Mouse (Mus musculus) cerebellum, adult 11-12 months (tissue): ENCODE data around the gene Srxn1.
A peak's percentile ranks its signal among the peaks of the same experiment; 100 is the strongest.

ENCODE experiments used
- DNase-seq: peaks from one replicate; pipeline ENCODE4 v3.0.0; 2022

The Srxn1 gene

DNA sequence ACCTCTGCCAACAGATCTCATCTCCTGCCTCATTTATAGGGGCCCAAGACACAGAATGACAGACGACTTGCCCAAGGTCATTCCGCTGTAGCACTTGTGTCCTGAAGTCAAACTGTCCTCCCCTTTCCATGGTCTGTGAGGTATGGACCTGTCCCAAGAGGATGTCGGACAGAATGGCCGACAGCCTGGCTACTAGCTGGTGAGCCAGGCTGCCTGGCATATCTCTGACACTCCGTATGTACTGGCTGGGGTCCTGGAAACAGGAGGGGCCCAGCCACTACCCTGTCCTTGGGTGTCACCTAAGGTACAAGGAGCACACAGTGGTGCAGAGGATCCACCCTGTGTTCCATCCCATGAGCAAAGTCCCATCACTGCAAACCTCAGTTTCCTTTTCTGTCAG lies 14.8 kb upstream of the Srxn1 start:
- no peak for DNase-seq

DNA sequence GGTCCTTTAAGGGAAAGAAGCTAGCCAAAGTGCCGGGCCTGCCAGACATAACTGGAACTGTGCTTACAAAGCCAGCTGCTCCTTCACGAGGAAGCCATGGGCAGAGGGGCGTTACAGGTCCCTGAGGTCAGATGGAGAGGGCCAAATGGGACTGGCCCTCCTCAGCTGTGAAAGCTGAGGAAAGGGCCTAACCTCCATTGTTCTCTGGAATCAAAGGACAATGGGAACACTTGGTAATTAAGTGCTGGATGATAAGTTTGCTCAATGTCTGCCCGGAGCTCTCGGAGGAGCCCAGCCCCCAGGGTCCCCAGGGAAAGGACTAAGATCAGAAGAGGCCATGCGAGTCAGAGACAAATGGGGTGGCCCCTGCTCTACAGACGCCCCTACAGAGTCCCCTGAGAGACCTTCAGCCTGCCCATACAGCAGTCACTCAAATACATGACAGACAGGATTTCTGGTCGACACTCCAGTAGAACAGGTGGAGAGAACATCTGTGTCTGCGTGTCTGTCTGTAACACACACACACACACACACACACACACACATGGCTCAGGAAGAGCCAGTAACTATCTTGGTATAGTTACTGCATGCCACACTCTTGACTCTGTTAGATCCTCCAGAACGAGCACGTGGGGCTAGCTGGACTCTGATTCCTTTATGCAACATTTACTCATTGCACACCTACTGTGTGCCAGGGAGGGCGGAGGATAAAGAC lies 13.8 kb upstream of the Srxn1 start:
- no peak for DNase-seq

GRCm38 (mm10) chr2:152092927-152093326 lies 12.4 kb upstream of the Srxn1 start:
- DNase-seq: no peak

- no peak for DNase-seq
Observed at GRCm38 (mm10) chr2:152093356-152093792, 11.9 kb upstream of the Srxn1 start.

DNA sequence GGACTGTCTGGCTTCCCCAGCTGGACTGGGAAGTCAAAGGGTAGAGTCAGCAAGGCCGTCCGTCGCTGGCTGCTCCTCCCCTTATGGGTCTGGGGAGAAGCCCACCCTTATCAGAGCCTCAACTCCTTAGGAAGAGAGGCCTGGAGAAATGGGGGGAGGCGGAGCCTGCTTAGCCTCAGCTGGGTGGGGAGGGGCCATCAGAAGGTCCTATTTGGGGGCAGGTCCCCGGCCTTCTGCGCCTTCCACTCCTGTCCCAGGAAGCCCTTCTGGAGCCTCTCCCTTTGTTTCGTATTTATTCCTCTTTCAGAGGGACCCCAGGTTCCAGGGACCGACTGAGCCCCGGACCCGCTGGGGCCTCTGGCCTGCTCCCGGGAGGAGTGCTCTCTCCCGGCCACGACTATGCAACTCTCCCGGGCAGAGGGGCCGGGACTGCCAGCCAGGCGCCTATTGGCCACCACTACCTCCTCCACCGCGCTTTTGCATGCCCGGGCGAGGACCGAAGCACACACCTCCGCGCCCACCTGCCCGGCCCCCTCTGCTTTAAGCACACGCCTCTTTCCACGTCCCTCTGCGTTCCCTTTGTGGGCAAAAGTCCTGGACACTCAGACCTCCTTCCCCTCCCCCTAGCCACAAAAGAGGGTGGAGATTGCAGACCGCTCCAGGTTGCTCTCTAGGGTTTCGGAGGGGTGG lies 10.3 kb upstream of the Srxn1 start:
- DNase-seq: no peak

GRCm38 (mm10) chr2:152096922-152097321 lies 8.4 kb upstream of the Srxn1 start:
- DNase-seq: no peak

- no peak for DNase-seq
Observed at GRCm38 (mm10) chr2:152097916-152098315, 7.4 kb upstream of the Srxn1 start.

DNA sequence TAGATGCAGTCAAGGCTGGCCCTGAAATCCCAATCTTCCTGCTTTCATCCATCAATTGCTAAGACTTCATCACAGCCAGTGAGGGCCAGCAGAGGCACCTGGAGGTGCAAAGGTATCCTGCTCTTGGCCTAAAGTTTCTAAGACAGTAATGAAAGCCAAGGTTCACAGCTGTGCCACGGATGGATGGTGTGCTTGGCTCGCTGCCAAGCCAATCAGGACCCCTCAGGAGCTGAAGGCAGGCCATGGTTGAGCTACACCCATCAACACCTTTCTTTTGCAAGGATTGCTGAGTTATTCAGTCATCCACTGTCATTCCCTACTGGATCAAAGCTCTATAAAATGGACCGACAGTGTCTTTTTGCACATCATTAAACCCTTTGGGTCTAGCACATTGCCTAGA lies 5.8 kb upstream of the Srxn1 start:
- DNase-seq: no peak

DNA sequence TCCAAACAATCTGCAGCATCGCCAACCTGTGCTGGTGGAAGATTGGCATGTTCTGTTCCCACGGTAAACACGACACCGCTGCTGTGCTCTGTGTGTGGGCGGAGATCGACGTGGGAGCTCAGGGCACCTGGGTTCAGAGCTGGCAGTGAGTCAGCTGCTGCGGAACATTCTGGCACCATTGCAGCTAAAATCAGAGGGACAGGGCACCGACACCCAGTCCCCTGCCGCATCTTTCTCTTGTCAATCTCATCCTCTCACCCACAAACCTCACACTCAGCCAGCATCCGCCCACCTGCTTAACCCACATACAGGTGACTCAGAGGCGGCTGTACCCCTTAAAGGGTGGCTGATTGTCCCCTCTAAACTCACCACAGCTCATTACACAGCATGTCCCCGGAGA lies 3.6 kb upstream of the Srxn1 start:
- DNase-seq: peak; percentile 41

GRCm38 (mm10) chr2:152102369-152102768 lies 2.9 kb upstream of the Srxn1 start:
- peak; percentile 26 for DNase-seq

DNA sequence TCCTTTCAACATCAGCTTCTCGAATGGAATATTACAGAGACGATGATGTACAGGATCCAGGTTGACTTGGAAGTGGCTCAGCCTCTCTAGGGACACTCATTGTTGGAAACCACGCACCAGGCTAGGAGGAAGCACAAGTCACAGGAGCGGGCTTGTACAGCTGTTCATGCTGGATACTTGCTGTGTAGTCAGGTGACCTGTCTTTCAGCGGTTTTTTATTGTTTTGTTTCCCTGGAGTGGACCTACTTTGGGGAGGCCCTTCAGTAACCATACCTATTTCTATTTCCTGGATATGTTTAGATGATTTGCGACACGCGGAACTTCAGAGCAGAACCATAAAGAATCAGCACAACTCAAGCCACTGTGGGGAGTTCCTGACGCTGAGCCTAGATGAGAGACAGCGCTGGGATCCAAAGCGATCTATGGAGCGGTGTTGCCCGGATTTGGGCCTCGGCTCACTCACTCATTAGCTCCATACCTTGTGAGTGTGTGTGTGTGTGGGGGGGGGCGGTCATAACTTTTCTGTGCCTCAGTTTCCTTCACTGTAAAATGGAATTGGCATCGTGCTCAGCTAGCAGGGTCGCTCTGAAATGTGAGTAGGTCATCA lies 502 bp upstream of the Srxn1 start:
- peak; percentile 44 for DNase-seq

DNA sequence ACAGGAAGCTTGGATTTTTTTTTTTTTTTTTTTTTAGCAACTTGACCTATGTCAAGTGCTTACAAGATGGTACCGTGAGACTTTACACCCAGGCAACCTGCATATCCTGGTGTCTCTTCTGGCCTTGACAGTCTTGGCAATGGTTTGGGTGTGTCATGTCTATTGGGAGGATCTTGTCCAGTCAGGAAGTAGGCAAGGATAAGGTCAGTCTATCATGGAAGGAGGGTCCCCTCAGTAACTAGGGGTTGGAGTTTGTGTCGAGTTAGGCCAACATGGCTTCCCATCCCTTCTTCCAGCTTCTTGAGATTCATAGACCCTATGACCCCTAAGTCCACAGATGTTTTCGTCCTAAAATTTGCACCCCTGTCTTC lies 894 bp downstream of the Srxn1 start:
- peak; percentile 34 for DNase-seq

GRCm38 (mm10) chr2:152106597-152106996 lies 1.3 kb downstream of the Srxn1 start:
- DNase-seq: peak; percentile 33

GRCm38 (mm10) chr2:152108702-152109101 lies 3.4 kb downstream of the Srxn1 start:
- DNase-seq: peak; percentile 37

GRCm38 (mm10) chr2:152109386-152109785 lies 4.1 kb downstream of the Srxn1 start:
- DNase-seq: no peak

DNA sequence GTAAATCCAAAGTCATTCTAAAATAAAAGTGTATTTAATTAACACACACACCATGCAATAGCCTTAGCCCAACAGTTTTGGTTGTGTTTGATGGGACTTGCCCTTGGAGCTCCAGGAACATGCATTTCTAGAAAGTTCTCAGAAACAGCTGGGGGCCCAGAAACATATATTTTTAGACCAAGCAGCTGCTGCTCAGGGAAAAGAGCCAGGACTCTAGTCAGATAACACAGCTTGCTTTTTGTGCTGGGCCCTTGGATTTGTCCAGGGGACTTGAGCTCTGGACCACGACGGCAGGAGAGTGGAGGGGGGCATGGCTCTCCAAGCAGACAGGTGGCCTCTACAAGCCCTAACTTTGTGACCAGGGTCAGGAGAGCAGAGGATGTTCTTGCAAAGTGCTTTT lies 6.0 kb downstream of the Srxn1 start:
- no peak for DNase-seq

DNA sequence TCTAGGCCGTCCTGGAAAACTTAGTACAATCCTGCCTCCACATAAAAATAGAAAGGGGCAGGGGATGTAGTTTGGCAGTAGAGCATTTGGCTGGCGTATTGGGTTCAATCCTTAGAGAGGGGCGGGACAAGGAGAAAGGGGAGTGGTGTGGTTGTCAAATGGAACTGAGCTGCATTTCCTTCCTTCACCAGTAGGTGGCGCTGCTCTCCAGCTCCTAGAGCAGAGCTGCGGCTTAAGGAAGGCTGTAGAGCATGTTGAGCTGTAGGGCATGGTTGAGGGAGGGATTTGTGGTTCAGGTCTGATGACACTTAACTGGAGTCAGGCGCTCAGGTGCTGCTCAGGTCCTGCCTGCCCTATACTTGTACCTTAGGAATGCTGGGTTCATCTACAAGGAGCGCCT lies 6.6 kb downstream of the Srxn1 start:
- peak; percentile 82 for DNase-seq

GRCm38 (mm10) chr2:152112490-152112889 lies 7.2 kb downstream of the Srxn1 start:
- DNase-seq: no peak

GRCm38 (mm10) chr2:152112970-152113369 lies 7.7 kb downstream of the Srxn1 start:
- DNase-seq: no peak

DNA sequence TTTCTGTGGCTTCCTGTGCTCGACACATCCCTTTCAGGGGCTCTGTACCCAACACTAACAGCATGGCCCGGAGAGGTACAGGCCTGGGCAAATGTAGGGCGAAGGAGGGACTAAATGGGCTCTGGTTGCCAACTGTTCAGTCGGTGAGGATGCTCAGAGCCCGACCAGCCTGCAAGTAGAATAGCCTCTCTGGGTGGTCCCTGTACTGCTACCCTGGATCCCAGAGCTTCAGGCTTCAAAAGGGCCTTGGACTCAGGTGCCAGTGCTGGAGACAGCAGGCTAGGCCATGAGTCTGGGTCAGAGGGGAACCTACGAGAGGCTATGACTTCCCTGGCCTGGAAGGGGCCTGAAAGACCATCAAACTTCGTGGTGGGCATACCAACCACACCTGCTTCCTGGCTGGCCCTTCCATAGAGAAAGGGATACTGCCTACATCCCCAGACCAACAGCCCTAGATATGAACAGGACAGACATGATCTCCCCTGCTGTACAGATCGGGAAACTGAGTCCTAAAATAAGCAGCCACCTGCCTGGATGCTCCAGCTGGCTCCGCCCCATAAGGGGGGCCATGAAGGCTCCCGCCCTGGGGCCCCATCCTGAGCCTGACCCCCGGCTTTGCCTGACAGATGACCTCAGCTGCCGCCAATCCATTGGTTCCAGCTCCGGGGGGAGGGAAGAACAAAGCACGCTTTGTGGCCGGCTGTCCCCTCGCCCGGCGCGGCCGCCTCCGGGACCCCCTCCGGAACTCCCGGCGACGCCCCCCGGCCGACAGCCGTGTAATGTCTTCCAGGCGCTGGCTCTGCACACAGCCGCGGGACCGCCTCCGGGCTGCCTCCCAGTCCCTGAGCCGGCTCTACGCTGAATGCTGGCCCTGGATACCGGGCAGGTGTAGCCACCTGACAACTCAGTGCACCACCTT lies 9.0 kb downstream of the Srxn1 start:
- DNase-seq: no peak

- no peak for DNase-seq
Observed at GRCm38 (mm10) chr2:152117694-152118093, 12.4 kb downstream of the Srxn1 start.

GRCm38 (mm10) chr2:152119228-152119865 lies 14.0 kb downstream of the Srxn1 start:
- DNase-seq: no peak

GRCm38 (mm10) chr2:152122896-152123295 lies 17.6 kb downstream of the Srxn1 start:
- DNase-seq: no peak
